Mouse (Mus musculus) lung, postnatal 0 days (tissue): Measurements from ENCODE around the gene Sgpp2. TPM values are rescaled to one million over a fixed set of nuclear protein-coding genes. Genes with fewer than 3 reads are reported as not detected.
A peak's percentile ranks its signal among the peaks of the same experiment; 100 is the strongest.

Experiments
- ATAC-seq: fragments of 200-750 bp; cut with Nextera tagmentation; 2 replicates; pipeline ENCODE4 v1.8.0; 2017; ENCODE audit warnings: moderate library complexity
- DNase-seq: peaks from one replicate; pipeline ENCODE4 v3.0.0-alpha.2; 2016; ENCODE audit warnings: low spot score
- H3K27ac ChIP-seq: fragments of 300-500 bp; sonication (generic); 2 replicates; pipeline ENCODE4 v1.5.1; 2014; ENCODE audit warnings: antibody characterized with exemption, mild to moderate bottlenecking, low read length, mixed read lengths
- H3K27me3 ChIP-seq: fragments of 300-500 bp; sonication (generic); replicated peaks from 2 replicates; pipeline ENCODE4 v1.6.1; 2014; ENCODE audit warnings: low read length, mixed read lengths; ENCODE audit not compliant: insufficient read depth
- H3K36me3 ChIP-seq: fragments of 300-500 bp; sonication (generic); 2 replicates; pipeline ENCODE4 v1.6.1; 2014; ENCODE audit warnings: low read length, mixed read lengths; ENCODE audit not compliant: insufficient read depth
- H3K4me1 ChIP-seq: fragments of 300-500 bp; sonication (generic); 2 replicates; pipeline ENCODE4 v1.6.1; 2014; ENCODE audit warnings: antibody characterized with exemption, low read depth, low read length, mixed read lengths; ENCODE audit not compliant: insufficient read depth
- H3K4me2 ChIP-seq: fragments of 300-500 bp; sonication (generic); replicated peaks from 2 replicates; pipeline ENCODE4 v1.6.1; 2014; ENCODE audit warnings: low read depth, mild to moderate bottlenecking, low read length, moderate library complexity, mixed read lengths
- H3K4me3 ChIP-seq: fragments of 300-500 bp; sonication (generic); 2 replicates; pipeline ENCODE4 v1.5.1; 2014; ENCODE audit warnings: low read depth, low read length
- H3K9ac ChIP-seq: fragments of 300-500 bp; sonication (generic); replicated peaks from 2 replicates; pipeline ENCODE4 v1.6.1; 2014; ENCODE audit warnings: low read depth, mild to moderate bottlenecking
- H3K9me3 ChIP-seq: fragments of 300-500 bp; sonication (generic); 2 replicates; pipeline ENCODE4 v1.6.1; 2016; ENCODE audit warnings: low read length, mixed read lengths
- CTCF ChIP-seq: IDR thresholded peaks from 2 replicates; pipeline ENCODE4 v1.5.1; 2016; ENCODE audit warnings: antibody characterized with exemption, mild to moderate bottlenecking
- EP300 ChIP-seq: IDR thresholded peaks from 2 replicates; pipeline ENCODE4 v1.6.1; 2016; ENCODE audit warnings: antibody characterized with exemption, mild to moderate bottlenecking, control low read depth
- WGBS: fragments of 180-500 bp; shearing (Covaris S2); extraction: QIAGEN DNeasy Blood & Tissue Kit; methylation state at CpG from one replicate; pipeline ENCODE4 v1.1.7; 2014; 5-methylcytosine and 5-hydroxymethylcytosine counted together
- polyA plus RNA-seq: library from polyadenylated mRNA; unstranded; fragments of >200 nt; fragmentation: Nextera tagmentation; extraction: Ambion mirVana; gene quantifications from 2 replicates; pipeline ENCODE4 v1.2.1, GENCODE M21; 2015

Sgpp2 gene
- polyA plus RNA-seq, 1 experiment from 2014 or later: 10.9 TPM

DNA sequence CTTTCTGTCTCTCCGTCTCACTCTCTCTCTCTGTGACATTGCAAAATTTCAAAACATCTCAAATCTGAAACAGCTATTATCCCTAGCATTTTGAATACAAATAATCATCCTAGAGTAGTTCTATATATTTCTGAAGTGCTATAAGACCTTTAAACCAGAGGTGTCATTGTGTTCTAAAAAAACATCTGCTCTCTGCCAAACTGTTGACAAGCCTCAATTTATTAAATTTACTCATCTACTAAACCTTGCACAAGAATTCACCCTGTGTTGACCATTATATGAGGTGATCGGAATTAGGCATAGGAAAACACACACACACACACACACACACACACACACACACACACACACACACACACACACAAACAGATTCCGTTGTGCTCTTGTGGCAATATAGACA lies 64.9 kb downstream of the Sgpp2 start:
- DNase-seq: peak; percentile 88
- 62% methylated on average over 3 of the region's 3 CpGs for WGBS
- Histone ChIP-seq H3K36me3 (no peaks in the 10 kb centered on the region), H3K4me1 (peaks cover 3% of the 10 kb centered on the region; the same call in 1 of the 2 replicates), H3K4me2 (no peak overlapping the region), H3K9ac (no peak overlapping the region), H3K9me3 (no peaks in the 10 kb centered on the region), H3K4me3 (no peak overlapping the region), H3K27ac (no peak overlapping the region; the same call in 1 of the 2 replicates), H3K27me3 (no peaks in the 10 kb centered on the region)
- peak; percentile 54 for TF ChIP-seq EP300
- TF ChIP-seq CTCF: no peak
- peak; percentile 80 for ATAC-seq

DNA sequence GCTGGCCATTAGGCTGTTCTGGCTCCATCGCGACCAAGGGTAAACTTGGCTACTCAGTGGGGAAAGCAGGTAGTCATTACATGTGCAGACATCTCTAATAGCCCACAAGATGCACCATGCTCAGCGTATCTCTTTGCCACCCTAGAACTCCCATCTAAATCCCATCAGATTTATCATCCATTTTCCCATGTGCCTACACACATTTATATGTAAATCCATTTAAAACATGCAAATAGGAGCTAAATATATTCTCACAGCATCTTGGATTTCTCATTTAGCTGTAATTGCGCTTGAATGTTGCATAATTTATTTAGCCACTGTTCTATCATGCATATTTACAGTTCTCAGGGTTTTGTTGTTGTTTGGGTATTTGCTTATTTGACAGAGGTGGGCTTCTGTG lies 70.8 kb downstream of the Sgpp2 start:
- TF ChIP-seq CTCF: no peak
- no peak for TF ChIP-seq EP300
- DNase-seq: no peak
- no peak overlapping the region for H3K27ac ChIP-seq
- no peaks in the 10 kb centered on the region for H3K9me3 ChIP-seq
- no peaks in the 10 kb centered on the region for H3K4me1 ChIP-seq
- no peak overlapping the region for H3K4me2 ChIP-seq
- no peak for ATAC-seq
- H3K4me3 ChIP-seq: no peak overlapping the region
- H3K36me3 ChIP-seq: no peaks in the 10 kb centered on the region
- no peaks in the 10 kb centered on the region for H3K27me3 ChIP-seq
- H3K9ac ChIP-seq: no peak overlapping the region
- 94% methylated on average over 4 of the region's 4 CpGs for WGBS

DNA sequence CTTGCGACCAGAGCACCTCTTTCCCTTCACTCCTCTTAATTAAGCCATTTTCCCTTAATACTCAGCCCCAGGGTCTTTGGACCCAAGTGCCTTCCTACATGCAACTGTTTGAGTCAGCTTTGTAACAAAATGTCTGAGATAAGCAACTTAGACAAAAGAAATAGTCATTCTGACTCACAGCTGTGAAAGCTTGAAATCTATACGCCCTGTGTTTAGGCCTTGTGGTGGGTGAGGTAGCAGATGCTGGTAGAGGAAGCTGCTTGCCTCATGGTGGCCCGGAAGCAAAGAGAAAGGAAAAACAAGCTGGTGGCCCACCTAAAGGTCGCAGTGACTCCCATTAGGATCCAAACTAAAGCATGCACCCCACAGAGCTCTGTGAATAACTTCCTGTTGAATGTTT lies 77.7 kb downstream of the Sgpp2 start:
- H3K4me3 ChIP-seq: no peak overlapping the region
- DNase-seq (no peak), ATAC-seq (no peak)
- no peaks in the 10 kb centered on the region for H3K9me3 ChIP-seq
- H3K27ac ChIP-seq: no peak overlapping the region
- H3K27me3 ChIP-seq: no peaks in the 10 kb centered on the region
- 55% methylated on average over 4 of the region's 4 CpGs for WGBS
- TF ChIP-seq CTCF: no peak
- no peak for TF ChIP-seq EP300
- H3K4me1 ChIP-seq: no peaks in the 10 kb centered on the region
- no peaks in the 10 kb centered on the region for H3K36me3 ChIP-seq
- H3K9ac ChIP-seq: no peak overlapping the region
- no peak overlapping the region for H3K4me2 ChIP-seq

DNA sequence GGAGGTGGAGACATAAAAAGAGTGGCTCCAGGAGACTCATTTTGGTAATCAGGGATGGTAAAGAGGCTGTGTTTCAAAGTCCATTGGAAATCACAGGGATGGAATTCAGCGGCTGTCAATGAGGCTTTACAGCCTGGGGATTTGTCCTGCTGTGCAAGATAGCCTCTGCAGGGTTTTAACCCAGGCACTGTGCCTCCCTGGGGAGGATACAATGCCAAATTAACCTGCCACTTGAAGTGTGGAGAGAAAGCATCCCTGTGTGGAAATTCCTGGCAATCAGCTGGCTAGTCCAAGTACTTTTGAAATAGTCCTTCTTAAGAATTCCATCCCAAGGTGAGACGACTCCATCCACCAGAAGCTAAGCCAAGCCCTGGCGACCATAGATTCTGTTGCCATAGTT lies 78.7 kb downstream of the Sgpp2 start:
- no peaks in the 10 kb centered on the region for H3K4me1 ChIP-seq
- DNase-seq (no peak), ATAC-seq (no peak)
- 32% methylated on average over 3 of the region's 3 CpGs for WGBS
- H3K36me3 ChIP-seq: no peaks in the 10 kb centered on the region
- H3K27ac ChIP-seq: no peak overlapping the region
- no peak overlapping the region for H3K9ac ChIP-seq
- H3K4me3 ChIP-seq: no peak overlapping the region
- no peak for TF ChIP-seq CTCF
- no peak for TF ChIP-seq EP300
- no peaks in the 10 kb centered on the region for H3K27me3 ChIP-seq
- H3K4me2 ChIP-seq: no peak overlapping the region
- H3K9me3 ChIP-seq: no peaks in the 10 kb centered on the region

DNA sequence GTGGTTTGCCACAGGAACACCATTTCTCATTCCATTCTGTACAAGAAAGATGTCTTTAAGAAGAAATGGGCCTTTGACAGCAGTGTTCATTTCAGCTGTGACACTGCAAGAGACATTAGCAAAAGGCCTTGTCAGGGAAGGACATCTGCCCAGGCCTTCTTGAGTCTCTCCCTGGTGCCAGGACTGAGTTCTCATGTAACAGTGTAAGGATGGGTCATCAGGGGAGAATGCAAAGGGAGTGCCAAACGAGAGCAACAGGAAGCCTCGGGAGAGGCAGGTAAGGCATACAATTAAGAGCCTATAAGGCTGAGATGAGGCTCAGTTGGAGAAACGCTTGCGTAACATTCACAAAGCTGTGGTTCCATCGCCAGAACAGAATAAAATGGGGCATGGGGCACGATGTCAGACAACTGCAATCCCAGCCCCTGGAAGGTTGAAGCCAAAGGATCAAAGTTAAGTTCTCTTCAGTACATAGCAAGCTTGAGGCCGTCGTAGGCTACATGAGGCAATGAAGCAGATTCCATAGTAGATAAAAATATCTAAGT lies 85.1 kb downstream of the Sgpp2 start:
- ATAC-seq (no peak), DNase-seq (no peak)
- Histone ChIP-seq H3K27ac (no peak overlapping the region), H3K9ac (no peak overlapping the region), H3K4me3 (no peak overlapping the region), H3K4me1 (no peaks in the 10 kb centered on the region), H3K27me3 (no peaks in the 10 kb centered on the region), H3K4me2 (no peak overlapping the region), H3K36me3 (no peaks in the 10 kb centered on the region), H3K9me3 (no peaks in the 10 kb centered on the region)
- WGBS: 55% methylated on average over 8 of the region's 8 CpGs
- no peak for TF ChIP-seq EP300
- no peak for TF ChIP-seq CTCF

DNA sequence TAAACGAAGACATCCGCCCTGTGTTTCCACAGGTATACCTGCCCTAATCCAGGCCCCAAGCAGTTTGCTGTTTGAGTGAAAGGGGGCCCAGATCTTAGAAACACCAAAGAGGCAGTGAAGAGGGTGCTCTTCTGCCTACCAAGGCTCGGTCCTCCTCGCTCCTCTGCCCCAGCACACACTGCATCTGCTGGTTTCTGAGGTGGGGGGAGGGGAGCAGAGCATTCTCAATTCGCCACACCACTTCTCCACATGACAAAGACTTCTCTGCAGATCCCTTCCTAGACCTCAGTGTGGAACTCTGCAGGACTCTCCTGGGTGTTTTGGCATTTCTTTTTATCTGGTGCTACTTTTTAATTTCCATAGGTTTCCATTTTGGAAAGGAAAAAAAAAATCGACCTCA lies 85.6 kb downstream of the Sgpp2 start:
- no peak overlapping the region for H3K9ac ChIP-seq
- no peak overlapping the region for H3K4me3 ChIP-seq
- H3K36me3 ChIP-seq: no peaks in the 10 kb centered on the region
- 38% methylated on average over 6 of the region's 6 CpGs for WGBS
- ATAC-seq: no peak
- H3K9me3 ChIP-seq: no peaks in the 10 kb centered on the region
- no peak overlapping the region for H3K4me2 ChIP-seq
- no peaks in the 10 kb centered on the region for H3K27me3 ChIP-seq
- no peak for DNase-seq
- TF ChIP-seq EP300 (no peak), CTCF (no peak)
- no peak overlapping the region for H3K27ac ChIP-seq
- H3K4me1 ChIP-seq: no peaks in the 10 kb centered on the region

DNA sequence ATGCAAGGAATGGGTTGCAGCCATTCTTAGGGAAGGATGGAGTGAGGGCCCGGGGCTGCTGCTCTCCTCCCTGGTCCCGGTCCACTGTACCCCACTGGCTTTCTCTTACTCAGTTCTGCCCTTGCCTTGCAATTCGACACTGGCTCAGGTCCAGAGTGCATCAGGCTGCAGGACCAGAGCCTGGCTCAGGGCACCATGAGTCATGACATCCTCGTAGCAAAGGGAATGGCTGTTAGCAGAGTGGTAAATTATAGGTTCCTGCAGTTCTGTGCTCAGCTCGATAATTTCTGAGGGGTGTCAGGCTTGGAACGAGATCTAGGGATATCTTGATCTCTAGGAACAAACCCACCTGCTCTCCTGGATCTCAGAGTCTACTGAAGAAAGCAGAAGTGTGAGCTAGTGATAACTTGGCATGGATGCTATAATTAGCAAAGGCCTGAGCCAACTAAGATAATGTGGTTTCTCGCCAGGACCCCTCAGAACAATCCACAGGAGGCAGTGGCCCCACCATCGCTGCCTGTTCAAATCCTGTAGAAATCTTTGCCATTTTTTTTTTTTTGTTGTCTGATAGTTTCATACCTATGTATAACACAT lies 86.3 kb downstream of the Sgpp2 start:
- DNase-seq (peak; percentile 22), ATAC-seq (no peak; the same call in 1 of the 2 replicates)
- Histone ChIP-seq H3K9ac (no peak overlapping the region), H3K4me1 (no peaks in the 10 kb centered on the region), H3K4me3 (no peak overlapping the region), H3K27ac (no peak overlapping the region), H3K9me3 (no peaks in the 10 kb centered on the region), H3K36me3 (no peaks in the 10 kb centered on the region), H3K27me3 (no peaks in the 10 kb centered on the region), H3K4me2 (no peak overlapping the region)
- TF ChIP-seq CTCF: no peak
- no peak for TF ChIP-seq EP300
- WGBS: 42% methylated on average over 8 of the region's 8 CpGs
